Mouse (Mus musculus) C2C12 (cell line): ENCODE data around the gene Psme2. TPM values are rescaled to one million over a fixed set of nuclear protein-coding genes. Genes with fewer than 3 reads are reported as not detected.

ENCODE experiments used
- H3K27me3 ChIP-seq: one replicate; pipeline ENCODE4 v1.6.1; 2011; ENCODE audit not compliant: control insufficient read depth, insufficient read depth, insufficient read length
- H3K36me3 ChIP-seq: one replicate; pipeline ENCODE4 v1.6.1; 2011; ENCODE audit not compliant: control insufficient read depth, insufficient read depth
- H3K4me3 ChIP-seq: one replicate; pipeline ENCODE4 v1.5.1; 2011; ENCODE audit warnings: mild to moderate bottlenecking, control low read depth; ENCODE audit not compliant: poor library complexity, insufficient read depth, severe bottlenecking
- H3K79me2 ChIP-seq: one replicate; pipeline ENCODE4 v1.6.1; 2011; ENCODE audit not compliant: control insufficient read depth, insufficient read depth
- H3K79me3 ChIP-seq: one replicate; pipeline ENCODE4 v1.6.1; 2011; ENCODE audit warnings: low read depth, control low read depth
- H3ac ChIP-seq: one replicate; pipeline ENCODE3; 2011; ENCODE audit warnings: low read depth; ENCODE audit not compliant: control insufficient read depth, insufficient read length
- CEBPB ChIP-seq: IDR thresholded peaks from one replicate; pipeline ENCODE4 v1.6.1; 2011; ENCODE audit warnings: low read depth, mild to moderate bottlenecking, control low read depth, moderate library complexity
- CTCF ChIP-seq: IDR thresholded peaks from one replicate; pipeline ENCODE4 v1.5.1; 2011; ENCODE audit not compliant: control insufficient read depth, insufficient read depth, insufficient read length
- FOSL1 ChIP-seq: IDR thresholded peaks from one replicate; pipeline ENCODE4 v1.8.0; 2011; ENCODE audit warnings: mild to moderate bottlenecking, low read length; ENCODE audit not compliant: poor library complexity, insufficient read depth, severe bottlenecking
- MAX ChIP-seq: IDR thresholded peaks from one replicate; pipeline ENCODE4 v1.6.1; 2011; ENCODE audit warnings: mild to moderate bottlenecking, control low read depth
- MYOD1 ChIP-seq: IDR thresholded peaks from one replicate; pipeline ENCODE4 v1.6.1; 2011; ENCODE audit warnings: low read depth; ENCODE audit not compliant: control insufficient read depth, insufficient read length
- MYOG ChIP-seq: IDR thresholded peaks from one replicate; pipeline ENCODE4 v1.6.1; 2011; ENCODE audit not compliant: control insufficient read depth, insufficient read length; ENCODE audit errors: extremely low read depth
- USF1 ChIP-seq: IDR thresholded peaks from one replicate; pipeline ENCODE4 v1.6.1; 2011; ENCODE audit warnings: low read depth, mild to moderate bottlenecking, control low read depth, moderate library complexity
- polyA plus RNA-seq: library from polyadenylated mRNA; unstranded; fragments of >200 nt; fragmentation: generic; extraction: Trizol; gene quantifications from one replicate; pipeline ENCODE4 v1.2.1, GENCODE M21; 2012; ENCODE audit warnings: missing spikeins

Psme2 gene
- polyA plus RNA-seq, 1 experiment, result 110 TPM

DNA sequence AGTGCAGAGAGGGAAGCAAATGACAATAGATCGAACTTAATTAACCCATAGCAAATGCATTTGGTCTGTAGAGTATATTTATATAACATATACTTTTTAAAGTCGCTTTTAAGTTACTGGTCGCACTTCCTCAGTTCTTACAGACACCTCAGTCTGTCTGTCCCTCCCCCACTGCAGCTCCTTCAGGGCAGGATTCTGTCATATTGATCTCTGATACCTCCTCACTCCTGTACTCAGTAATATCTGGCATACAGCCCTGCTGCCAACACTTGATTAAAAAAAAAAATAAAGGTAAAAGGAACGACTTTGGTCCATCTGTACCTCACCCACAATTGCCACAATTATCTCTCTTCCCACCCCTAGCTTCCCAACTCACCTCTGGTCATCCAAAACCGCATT, 6.6 kb downstream of the Psme2 start:
- Histone ChIP-seq H3K36me3 (peaks cover 13% of the 10 kb centered on the region), H3K4me3 (no peak overlapping the region), H3K79me2 (peaks cover 2% of the 10 kb centered on the region), H3ac (no peak overlapping the region), H3K27me3 (no peaks in the 10 kb centered on the region), H3K79me3 (no peaks in the 10 kb centered on the region)
- no peak for TF ChIP-seq MYOD1
- TF ChIP-seq CTCF, result no peak

- H3K79me3 ChIP-seq, result no peaks in the 10 kb centered on the region
- no peak overlapping the region for H3K4me3 ChIP-seq
- peaks cover 3% of the 10 kb centered on the region for H3K36me3 ChIP-seq
- H3ac ChIP-seq, result no peak overlapping the region
- no peaks in the 10 kb centered on the region for H3K27me3 ChIP-seq
- no peak for TF ChIP-seq MAX
- no peak for TF ChIP-seq FOSL1
- TF ChIP-seq MYOG, result no peak
- TF ChIP-seq CTCF, result no peak
- TF ChIP-seq CEBPB, result no peak
- no peak for TF ChIP-seq USF1
- TF ChIP-seq MYOD1, result no peak
- no peaks in the 10 kb centered on the region for H3K79me2 ChIP-seq
These were observed 8.8 kb downstream of the Psme2 start for GRCm38 (mm10) chr14:55581981-55582681.

DNA sequence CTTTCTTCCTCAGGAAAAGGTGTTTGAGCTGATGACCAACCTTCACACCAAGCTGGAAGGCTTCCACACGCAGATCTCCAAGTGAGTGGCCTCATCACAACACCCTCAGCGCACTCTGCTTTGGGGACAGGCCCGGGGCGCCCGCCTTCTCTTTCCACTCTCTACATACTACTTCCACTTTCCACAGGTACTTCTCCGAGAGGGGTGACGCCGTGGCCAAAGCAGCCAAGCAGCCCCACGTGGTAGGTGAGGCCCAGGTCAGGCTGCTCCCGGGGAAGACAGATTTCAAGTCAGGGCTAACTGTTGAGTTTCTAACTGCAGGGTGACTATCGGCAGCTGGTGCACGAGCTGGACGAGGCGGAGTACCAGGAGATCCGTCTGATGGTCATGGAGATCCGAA, 10.2 kb downstream of the Psme2 start:
- TF ChIP-seq FOSL1 (no peak), CTCF (no peak), MYOG (no peak), USF1 (no peak), CEBPB (no peak), MYOD1 (no peak), MAX (no peak)
- Histone ChIP-seq H3K79me3 (no peaks in the 10 kb centered on the region), H3K4me3 (no peak overlapping the region), H3K27me3 (no peaks in the 10 kb centered on the region), H3K36me3 (peaks cover 3% of the 10 kb centered on the region), H3ac (no peak overlapping the region), H3K79me2 (no peaks in the 10 kb centered on the region)

GRCm38 (mm10) chr14:55579511-55580496, 11.1 kb downstream of the Psme2 start:
- Histone ChIP-seq H3K27me3 (no peaks in the 10 kb centered on the region), H3K4me3 (no peak overlapping the region), H3K79me2 (no peaks in the 10 kb centered on the region), H3K36me3 (peaks cover 3% of the 10 kb centered on the region), H3ac (no peak overlapping the region), H3K79me3 (no peaks in the 10 kb centered on the region)
- TF ChIP-seq MYOD1 (no peak), CEBPB (no peak), MYOG (no peak), CTCF (no peak), USF1 (no peak), MAX (no peak), FOSL1 (no peak)

- Histone ChIP-seq H3K4me3 (peak overlapping the region; percentile 61), H3K79me2 (no peaks in the 10 kb centered on the region), H3ac (peak overlapping the region; percentile 78), H3K79me3 (no peaks in the 10 kb centered on the region), H3K27me3 (no peaks in the 10 kb centered on the region), H3K36me3 (peaks cover 3% of the 10 kb centered on the region)
- TF ChIP-seq CEBPB, result peak; percentile 12
- TF ChIP-seq MYOD1, result no peak
These were observed 12.1 kb downstream of the Psme2 start for GRCm38 (mm10) chr14:55578668-55579269.
